Mouse (Mus musculus) lung, adult 2 months (tissue): ENCODE measurements around the gene Rnf103. TPM values are rescaled to one million over a fixed set of nuclear protein-coding genes. Genes with fewer than 3 reads are reported as not detected.

Experiments
- DNase-seq: peaks from one replicate; pipeline ENCODE4 v3.0.0; 2022
- H3K4me1 ChIP-seq: fragments of 200-500 bp; 2 replicates; pipeline ENCODE4 v1.6.1; 2011; ENCODE audit warnings: low read length; ENCODE audit not compliant: control insufficient read depth, insufficient read depth
- H3K4me3 ChIP-seq: fragments of 200-500 bp; replicated peaks from 2 replicates; pipeline ENCODE3; 2011; ENCODE audit warnings: low read depth, mild to moderate bottlenecking, control low read depth, low read length; ENCODE audit errors: extremely low read depth
- CTCF ChIP-seq: fragments of 200-500 bp; IDR thresholded peaks from 2 replicates; pipeline ENCODE4 v1.5.1; 2011; ENCODE audit warnings: mild to moderate bottlenecking, low read length, control low read depth; ENCODE audit not compliant: insufficient read depth
- POLR2A ChIP-seq: fragments of 200-500 bp; IDR thresholded peaks from 2 replicates; pipeline ENCODE4 v1.6.1; 2011; ENCODE audit warnings: low read depth, mild to moderate bottlenecking, control low read depth, low read length, borderline replicate concordance; ENCODE audit errors: extremely low read depth
- WGBS: fragments of 180-500 bp; shearing (Covaris S2); methylation state at CpG from one replicate; pipeline ENCODE4 v1.1.7; 2018; 5-methylcytosine and 5-hydroxymethylcytosine counted together
- polyA plus RNA-seq: library from polyadenylated mRNA; depleted of rRNA; stranded (reverse); fragments of >200 nt; gene quantifications from 2 replicates; pipeline ENCODE4 v1.2.3, GENCODE M21; 2012; rRNA removed

Rnf103 gene
- polyA plus RNA-seq, 1 experiment: 14.7 TPM

DNA sequence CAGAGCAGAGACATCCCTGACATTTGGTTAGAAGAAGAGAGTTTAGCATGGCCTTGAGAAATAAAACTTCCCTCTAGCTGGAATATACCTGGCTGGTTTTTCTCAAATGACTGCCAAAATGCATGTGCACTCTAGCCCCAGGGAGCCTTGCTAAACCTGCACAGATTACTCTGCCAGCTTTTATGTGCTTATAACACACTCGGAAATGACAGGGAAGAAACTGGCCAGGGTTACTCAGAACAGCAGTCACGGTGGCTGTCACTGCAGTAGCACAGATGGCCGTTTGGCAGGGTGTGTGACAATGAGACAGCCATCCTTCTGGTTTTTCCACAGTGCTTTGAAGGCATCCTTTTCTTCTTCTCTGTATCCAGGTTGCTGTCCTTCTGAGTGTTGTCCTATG is 31.9 kb downstream of the Rnf103 start:
- Histone ChIP-seq H3K4me3 (no peak overlapping the region), H3K4me1 (no peaks in the 10 kb centered on the region)
- TF ChIP-seq CTCF: no peak
- TF ChIP-seq POLR2A: no peak
- 53% methylated on average over 3 of the region's 3 CpGs for WGBS
- no peak for DNase-seq

DNA sequence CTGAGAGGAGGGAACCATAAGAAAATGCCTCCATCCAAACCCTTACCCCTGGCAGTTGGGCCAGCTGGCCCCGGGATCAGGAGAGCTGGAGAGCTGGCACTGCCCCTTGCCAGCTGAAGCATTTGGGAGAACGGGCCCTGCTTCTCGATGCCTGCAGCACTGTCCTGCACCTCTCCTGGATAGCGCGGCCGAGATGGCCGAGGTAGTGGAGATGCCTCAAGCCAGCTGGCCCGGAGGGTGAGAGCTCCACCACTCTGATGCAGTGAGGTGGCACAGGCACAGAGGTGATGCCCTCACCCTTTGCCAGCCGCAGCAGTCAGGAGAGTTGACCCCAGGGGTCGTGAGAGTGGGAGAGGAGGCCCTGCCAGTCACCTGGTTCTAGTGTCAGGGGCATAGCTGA is 33.4 kb downstream of the Rnf103 start:
- no peak for DNase-seq
- WGBS: 85% methylated on average over 10 of the region's 10 CpGs
- TF ChIP-seq CTCF (no peak), POLR2A (no peak)

DNA sequence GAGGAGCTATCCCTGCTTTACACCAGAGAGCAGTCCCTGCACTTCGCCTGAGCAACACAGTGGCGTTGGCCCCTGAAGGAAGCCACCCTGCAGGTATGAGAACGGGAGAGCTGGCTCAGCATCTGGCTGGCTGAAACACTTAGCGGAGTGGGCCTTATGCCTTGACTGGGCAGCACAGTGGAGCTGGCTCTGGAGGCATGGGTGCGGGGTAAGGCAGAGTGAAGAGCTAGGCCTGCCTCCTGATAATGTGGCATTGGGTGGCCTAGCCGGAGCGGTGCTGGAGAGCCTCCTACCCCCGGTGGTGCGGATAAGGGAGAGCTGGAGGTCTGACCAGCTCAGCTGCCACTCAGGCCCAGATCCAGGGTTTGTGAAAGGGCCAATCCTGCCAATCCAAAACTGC is 34.1 kb downstream of the Rnf103 start:
- no peaks in the 10 kb centered on the region for H3K4me1 ChIP-seq
- DNase-seq: no peak
- H3K4me3 ChIP-seq: no peak overlapping the region
- WGBS: 89% methylated on average over 9 of the region's 9 CpGs
- TF ChIP-seq CTCF (no peak), POLR2A (no peak)

More for the DNA sequence above, 33.4 kb downstream of the Rnf103 start:
- Histone ChIP-seq H3K4me1 (no peaks in the 10 kb centered on the region), H3K4me3 (no peak overlapping the region)

DNA sequence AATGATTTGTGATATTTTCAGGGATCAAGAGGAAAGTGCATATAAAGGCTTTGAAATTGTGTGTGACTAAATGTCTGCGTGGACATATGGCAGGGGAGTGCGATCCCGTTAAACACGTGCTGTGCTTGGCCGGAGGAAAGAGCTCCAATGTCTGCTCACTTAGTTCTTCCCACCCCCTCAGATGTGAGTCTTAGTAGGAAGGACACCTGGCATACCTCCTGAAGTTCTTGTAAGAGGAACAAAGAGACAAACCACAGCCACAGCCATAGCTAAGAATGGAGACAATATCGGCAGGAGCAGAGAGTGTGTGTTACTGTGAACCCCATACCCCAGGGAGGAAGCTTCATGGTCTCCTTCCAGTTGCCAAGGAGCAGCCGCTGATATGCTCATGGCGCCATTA is 36.5 kb downstream of the Rnf103 start:
- WGBS: 84% methylated on average over 8 of the region's 8 CpGs
- Histone ChIP-seq H3K4me3 (no peak overlapping the region), H3K4me1 (no peaks in the 10 kb centered on the region)
- no peak for DNase-seq
- TF ChIP-seq CTCF: no peak
- no peak for TF ChIP-seq POLR2A

DNA sequence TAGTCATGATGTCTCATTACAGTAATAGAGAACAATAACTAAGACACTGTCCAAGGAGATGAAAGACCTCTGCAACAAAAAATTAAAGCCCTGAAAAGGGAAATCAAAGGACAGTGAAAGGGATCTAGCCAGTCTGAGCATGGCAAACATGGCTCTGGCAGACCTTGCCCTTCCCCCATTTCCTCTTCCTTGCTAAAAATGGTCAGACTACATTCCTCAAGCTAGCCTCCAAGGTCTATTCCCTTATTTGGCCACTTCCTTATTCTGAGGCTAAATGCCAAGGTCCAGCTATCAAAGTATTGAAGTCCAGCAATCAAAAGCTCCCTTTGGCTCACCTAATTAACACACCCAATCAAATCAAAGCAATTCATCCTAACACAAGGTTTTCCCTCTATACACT is 43.6 kb downstream of the Rnf103 start:
- Histone ChIP-seq H3K4me1 (no peaks in the 10 kb centered on the region; the same call in 1 of the 2 replicates), H3K4me3 (no peak overlapping the region)
- no peak for TF ChIP-seq CTCF
- no peak for TF ChIP-seq POLR2A
- DNase-seq: no peak

DNA sequence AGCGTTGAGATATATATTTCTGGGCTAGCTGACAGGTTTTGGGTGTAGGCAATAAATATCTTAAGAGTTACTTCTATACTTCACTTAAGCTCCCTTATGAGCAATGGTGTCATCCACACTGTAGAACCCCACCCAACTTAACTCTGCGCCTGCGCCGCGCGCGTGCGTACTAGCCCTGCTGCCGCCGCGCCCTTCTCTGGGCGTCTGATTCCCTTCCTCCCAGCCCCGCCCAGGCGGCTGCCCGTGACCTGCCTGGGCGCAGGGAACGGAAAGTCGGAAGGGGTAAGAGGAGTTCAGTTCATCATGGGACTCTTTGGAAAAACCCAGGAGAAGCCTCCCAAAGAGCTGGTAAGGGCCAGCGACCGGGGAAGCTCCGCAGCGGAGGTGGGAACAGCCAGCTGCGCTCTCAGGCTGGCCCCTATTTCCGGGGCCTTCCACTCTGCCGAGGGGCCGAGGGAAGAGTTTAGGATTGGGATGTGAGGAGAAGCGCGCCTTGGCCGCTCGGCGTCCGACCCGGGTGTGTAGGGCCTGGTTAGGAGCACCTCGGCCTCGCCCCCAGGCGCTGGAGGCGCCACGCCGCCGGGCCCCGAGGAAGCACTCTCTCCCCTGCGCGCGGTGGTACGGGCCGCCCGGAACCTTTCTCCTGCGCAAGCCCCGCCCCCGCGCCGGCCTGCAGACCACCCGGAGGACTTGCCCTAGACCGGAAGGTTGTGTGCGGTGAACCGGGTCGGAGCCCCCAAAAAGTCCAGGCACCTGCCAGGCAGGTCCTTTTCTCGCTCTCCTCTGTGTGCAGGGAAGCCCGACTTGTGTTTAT is 50.2 kb downstream of the Rnf103 start, which contains the start of gene Chmp3:
Chmp3 (plus strand) TSS at position 112 of the 814 bp plus-strand sequence.
- DNase-seq: peak; percentile 98
- WGBS: under 1% methylated on average over 59 of the region's 59 CpGs
- TF ChIP-seq POLR2A (peak; percentile 80; the same call in 1 of the 2 replicates), CTCF (no peak)
- Histone ChIP-seq H3K4me1 (peaks cover 8% of the 10 kb centered on the region), H3K4me3 (peak within 1 kb of the TSS; percentile 97)

DNA sequence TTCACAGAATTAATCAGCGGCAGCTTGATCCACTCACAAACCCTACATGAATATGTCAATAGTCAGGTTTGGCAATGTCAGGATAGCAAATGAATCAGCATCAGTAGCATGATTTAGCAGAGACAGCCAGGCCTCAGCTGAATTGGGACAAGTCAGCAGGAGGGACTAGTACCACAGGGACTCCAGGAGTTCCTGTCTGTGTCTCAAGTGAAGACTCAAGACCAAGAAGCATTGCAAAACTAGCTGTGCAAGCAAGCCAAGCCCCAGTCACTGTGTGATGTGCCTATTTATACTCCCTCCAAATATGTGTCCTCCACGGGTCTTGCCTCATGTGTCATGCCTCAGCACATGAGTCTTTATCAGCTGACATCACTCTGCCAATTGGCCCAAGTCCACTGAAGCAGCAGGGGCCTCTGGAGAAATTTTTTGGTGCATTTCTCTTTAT is 61.8 kb downstream of the Rnf103 start:
- TF ChIP-seq CTCF (no peak), POLR2A (no peak)
- WGBS: 61% methylated on average over 2 of the region's 2 CpGs
- DNase-seq: no peak
- H3K4me1 ChIP-seq: no peaks in the 10 kb centered on the region
- H3K4me3 ChIP-seq: no peak overlapping the region

DNA sequence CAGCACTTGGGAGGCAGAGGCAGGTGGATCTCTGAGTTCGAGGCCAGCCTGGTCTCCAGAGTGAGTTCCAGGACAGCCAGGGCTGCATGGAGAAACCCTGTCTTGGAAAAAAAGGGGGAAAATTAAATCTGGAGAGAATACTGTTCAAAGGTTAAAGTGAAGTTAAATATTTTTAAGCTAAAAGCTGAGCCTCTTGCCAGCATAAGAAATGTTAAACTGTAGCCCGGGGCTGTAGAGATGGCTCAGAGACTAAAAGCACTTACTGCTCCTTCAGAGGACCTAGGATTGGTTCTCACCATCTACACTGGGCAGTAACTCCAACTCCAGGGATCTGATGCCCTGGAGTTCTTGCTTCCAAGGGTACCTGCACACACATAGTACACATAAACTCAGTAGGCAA is 63.1 kb downstream of the Rnf103 start:
- no peaks in the 10 kb centered on the region for H3K4me1 ChIP-seq
- TF ChIP-seq CTCF (no peak), POLR2A (no peak)
- 100% methylated on average over 2 of the region's 2 CpGs for WGBS
- DNase-seq: no peak
- H3K4me3 ChIP-seq: no peak overlapping the region

Other genes starting within 250 kb of the Rnf103 start
- 6.9 and 11.0 TPM in 2 replicates for gene Krcc1, start 222.2 kb upstream of the Rnf103 start, polyA plus RNA-seq
- 2.3 and 7.0 TPM in 2 replicates for gene Smyd1, start 171.7 kb upstream of the Rnf103 start, polyA plus RNA-seq
- 2.5 and 3.0 TPM in 2 replicates for gene Cd8b1, start 171.1 kb upstream of the Rnf103 start, polyA plus RNA-seq
- gene Cd8a, start 120.5 kb upstream of the Rnf103 start, polyA plus RNA-seq: 1.4 and 2.4 TPM in 2 replicates
- gene Rmnd5a, start 53.3 kb upstream of the Rnf103 start, polyA plus RNA-seq: 17.0 and 26.4 TPM in 2 replicates
- 32.8 and 53.9 TPM in 2 replicates for gene Chmp3, start 49.9 kb downstream of the Rnf103 start, polyA plus RNA-seq
- 11.3 and 16.5 TPM in 2 replicates for gene Kdm3a, start 139.1 kb downstream of the Rnf103 start, polyA plus RNA-seq
- gene Reep1, start 213.7 kb downstream of the Rnf103 start, polyA plus RNA-seq: 5.3 and 6.7 TPM in 2 replicates